12 mouse cellular contexts compared by ENCODE assay signal in the genomic region with DNA sequence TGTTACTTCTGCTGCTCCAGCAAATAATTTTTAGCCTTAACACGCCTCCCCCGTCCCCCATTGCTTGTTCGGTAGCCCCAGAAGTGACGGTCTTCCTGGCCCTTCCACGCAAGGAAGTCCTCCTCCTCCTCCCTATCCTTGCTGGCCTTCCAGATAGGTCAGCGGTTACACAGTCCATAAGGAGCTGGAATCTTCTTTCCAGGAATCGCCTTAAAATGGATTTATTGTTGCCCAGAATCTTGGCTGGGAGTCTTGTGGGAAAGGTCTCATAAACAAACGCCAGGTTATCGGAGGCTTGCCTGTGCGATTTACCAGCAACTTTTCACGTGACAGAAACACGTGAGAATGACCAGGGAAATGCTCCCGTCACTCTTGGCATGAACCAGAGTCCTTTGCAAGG.
DNase-seq lines count a peak whose midpoint lies in the region; ATAC-seq and TF ChIP-seq lines count a peak whose summit lies in the region.
"Had no signal": no experiment of that assay in that cellular context is flagged by ENCODE, and none has a peak within 500 bp of the region (broad histone marks: within the 10 kb centered on the region; RNA-seq: fewer than 3 reads in every experiment).

No protein-coding gene starts in this region.

- peak overlapping the region; percentile 4; the same call in 1 of the 2 replicates for H3K4me3 ChIP-seq in layer of hippocampus, adult 2 months
- no peak overlapping the region for H3K4me3 ChIP-seq in heart, embryonic 11.5 days (ENCODE audit: low read depth, low read length)
- H3K4me3 ChIP-seq in kidney, embryonic 15.5 days (replicated peaks) = no peak overlapping the region
- no peak overlapping the region for H3K4me3 ChIP-seq in stomach, postnatal 0 days (ENCODE audit: low read depth, low read length)
- H3K4me3 ChIP-seq in forebrain, postnatal 0 days (ENCODE audit: low read depth, low read length) = no peak overlapping the region
- H3K4me3 ChIP-seq: forebrain, embryonic 13.5 days; megakaryocyte, embryonic 14.5 days had no signal

- H3K27me3 ChIP-seq in heart, embryonic 11.5 days (ENCODE audit: control insufficient read depth, insufficient read depth, low read length) = no peaks in the 10 kb centered on the region
- H3K27me3 ChIP-seq in kidney, embryonic 15.5 days = no peaks in the 10 kb centered on the region
- H3K27me3 ChIP-seq in stomach, postnatal 0 days (ENCODE audit: control insufficient read depth, insufficient read depth, low read length) = no peaks in the 10 kb centered on the region
- no peaks in the 10 kb centered on the region for H3K27me3 ChIP-seq in forebrain, postnatal 0 days (ENCODE audit: insufficient read depth, low read length)
- H3K27me3 ChIP-seq: CH12.LX; forebrain, embryonic 13.5 days; megakaryocyte, embryonic 14.5 days had no signal

- peak overlapping the region; percentile 22; the same call in 1 of the 2 replicates for H3K9ac ChIP-seq in heart, embryonic 11.5 days (ENCODE audit: low read depth, low read length)
- H3K9ac ChIP-seq in kidney, embryonic 15.5 days = no peak overlapping the region
- no peak overlapping the region for H3K9ac ChIP-seq in stomach, postnatal 0 days (ENCODE audit: low read length)
- no peak overlapping the region for H3K9ac ChIP-seq in forebrain, postnatal 0 days
- H3K9ac ChIP-seq: forebrain, embryonic 13.5 days had no signal

- DNase-seq in layer of hippocampus, adult 2 months (ENCODE audit: low spot score in 2 of 2) = no peak
- no peak for DNase-seq in layer of hippocampus, postnatal 10 days (ENCODE audit: low spot score in 2 of 2)
- no peak for DNase-seq in stomach, postnatal 0 days (ENCODE audit: low spot score)
- no peak for DNase-seq in right cerebral cortex, postnatal 25 days
- DNase-seq in forebrain, postnatal 0 days = no peak
- no peak for DNase-seq in neural tube, embryonic 10.5 days (ENCODE audit: extremely low spot score, low spot score)
- DNase-seq: cerebellum, postnatal 36 days had no signal

- WGBS in heart, embryonic 11.5 days (ENCODE audit: insufficient replicate concordance) = 73% methylated on average over 13 of the region's 13 CpGs
- 58% methylated on average over 13 of the region's 13 CpGs for WGBS in kidney, embryonic 15.5 days
- 62% methylated on average over 13 of the region's 13 CpGs for WGBS in stomach, postnatal 0 days
- 86% methylated on average over 13 of the region's 13 CpGs for WGBS in forebrain, postnatal 0 days

- no peaks in the 10 kb centered on the region for H3K4me1 ChIP-seq in heart, embryonic 11.5 days (ENCODE audit: control insufficient read depth, insufficient read depth, low read length)
- 0 out of 2 replicates have a peak, but pooled peaks cover 4% of the 10 kb centered on the region for H3K4me1 ChIP-seq in kidney, embryonic 15.5 days
- no peaks in the 10 kb centered on the region for H3K4me1 ChIP-seq in stomach, postnatal 0 days (replicated peaks; ENCODE audit: control insufficient read depth, insufficient read depth)
- no peaks in the 10 kb centered on the region for H3K4me1 ChIP-seq in forebrain, postnatal 0 days (ENCODE audit: insufficient read depth)
- H3K4me1 ChIP-seq: forebrain, embryonic 13.5 days; megakaryocyte, embryonic 14.5 days had no signal

- no peak for ATAC-seq in heart, embryonic 11.5 days (replicated peaks; ENCODE audit: insufficient number of reproducible peaks, low FRiP score, low TSS enrichment)
- no peak for ATAC-seq in kidney, embryonic 15.5 days (replicated peaks; ENCODE audit: low FRiP score)
- no peak for ATAC-seq in stomach, postnatal 0 days (ENCODE audit: low FRiP score, low TSS enrichment)
- ATAC-seq in forebrain, postnatal 0 days = no peak
- ATAC-seq: forebrain, embryonic 13.5 days had no signal

- H3K4me2 ChIP-seq in heart, embryonic 11.5 days = no peak overlapping the region
- H3K4me2 ChIP-seq in kidney, embryonic 15.5 days = peak overlapping the region; percentile 34; the same call in 1 of the 2 replicates
- H3K4me2 ChIP-seq in stomach, postnatal 0 days (replicated peaks; ENCODE audit: low read depth) = 0 out of 2 replicates have a peak overlapping the region, but pooled peaks have one; percentile 14
- no peak overlapping the region for H3K4me2 ChIP-seq in forebrain, postnatal 0 days (ENCODE audit: low read depth)
- H3K4me2 ChIP-seq: forebrain, embryonic 13.5 days had no signal

- no peaks in the 10 kb centered on the region for H3K36me3 ChIP-seq in heart, embryonic 11.5 days (ENCODE audit: control insufficient read depth, insufficient read depth, low read length)
- no peaks in the 10 kb centered on the region for H3K36me3 ChIP-seq in kidney, embryonic 15.5 days
- no peaks in the 10 kb centered on the region for H3K36me3 ChIP-seq in stomach, postnatal 0 days (ENCODE audit: control insufficient read depth, insufficient read depth, low read length)
- no peaks in the 10 kb centered on the region for H3K36me3 ChIP-seq in forebrain, postnatal 0 days (ENCODE audit: insufficient read depth)

- H3K9me3 ChIP-seq in heart, embryonic 11.5 days (replicated peaks; ENCODE audit: control insufficient read depth, low read length) = 0 out of 2 replicates have a peak, but pooled peaks cover 3% of the 10 kb centered on the region
- peaks cover 7% of the 10 kb centered on the region; the same call in 1 of the 2 replicates for H3K9me3 ChIP-seq in kidney, embryonic 15.5 days (replicated peaks)
- no peaks in the 10 kb centered on the region for H3K9me3 ChIP-seq in stomach, postnatal 0 days (ENCODE audit: control insufficient read depth, low read length)
- 0 out of 2 replicates have a peak, but pooled peaks cover 5% of the 10 kb centered on the region for H3K9me3 ChIP-seq in forebrain, postnatal 0 days (ENCODE audit: low read length)

- no peak for TF ChIP-seq EP300 in stomach, postnatal 0 days (optimal IDR thresholded peaks at IDR 0.05)

- peak overlapping the region; percentile 29; the same call in 1 of the 2 replicates for H3K27ac ChIP-seq in layer of hippocampus, adult 2 months
- H3K27ac ChIP-seq in heart, embryonic 11.5 days (ENCODE audit: low read depth, low read length) = no peak overlapping the region
- H3K27ac ChIP-seq in kidney, embryonic 15.5 days = no peak overlapping the region
- H3K27ac ChIP-seq in stomach, postnatal 0 days (replicated peaks) = no peak overlapping the region
- no peak overlapping the region for H3K27ac ChIP-seq in forebrain, postnatal 0 days (ENCODE audit: low read depth, low read length)
- H3K27ac ChIP-seq: forebrain, embryonic 13.5 days had no signal

- no peak for TF ChIP-seq CTCF in layer of hippocampus, adult 2 months (conservative IDR thresholded peaks at IDR 0.05)
- TF ChIP-seq CTCF in stomach, postnatal 0 days (IDR thresholded peaks at IDR 0.05; ENCODE audit: low read depth) = no peak
- no peak for TF ChIP-seq CTCF in forebrain, postnatal 0 days (IDR thresholded peaks at IDR 0.05; ENCODE audit: low read depth)

Comparison
In these comparisons a context has a peak if more than half of its experiments do, and no peak if none do; other contexts are left out.
1. H3K4me2 ChIP-seq: peak in kidney, embryonic 15.5 days (single experiment) and stomach, postnatal 0 days (single experiment); none in heart, embryonic 11.5 days (single experiment) and forebrain, postnatal 0 days (single experiment).